Mouse (Mus musculus): ENCODE results near the gene Neb. TPM values are rescaled to one million over a fixed set of nuclear protein-coding genes. Genes with fewer than 3 reads are reported as not detected.

Neb gene
- polyA plus RNA-seq, 1 experiment from 2014 or later, result 4.9 TPM

- no peaks in the 10 kb centered on the region for H3K9me3 ChIP-seq (ENCODE audit: low read length)
- peak; percentile 71; the same call in 1 of the 2 replicates for ATAC-seq (ENCODE audit: low FRiP score, low TSS enrichment)
- 31% methylated on average over 5 of the region's 5 CpGs for WGBS
Measured at GRCm38 (mm10) chr2:52237892-52238291, 140.4 kb downstream of the Neb start.

GRCm38 (mm10) chr2:52227584-52227983 lies 150.7 kb downstream of the Neb start:
- Histone ChIP-seq H3K9me3 (ENCODE audit: low read length) (no peaks in the 10 kb centered on the region), H3K4me2 (replicated peaks; ENCODE audit: low read depth, low read length) (no peak overlapping the region), H3K9ac (replicated peaks; ENCODE audit: low read length) (no peak overlapping the region), H3K4me3 (ENCODE audit: low read length) (no peak overlapping the region), H3K27ac (ENCODE audit: low read length) (no peak overlapping the region), H3K4me1 (ENCODE audit: insufficient read depth, low read length) (no peaks in the 10 kb centered on the region), H3K27me3 (ENCODE audit: insufficient read depth, low read length) (no peaks in the 10 kb centered on the region), H3K36me3 (ENCODE audit: insufficient read depth, low read length) (no peaks in the 10 kb centered on the region)
- no peak for ATAC-seq (ENCODE audit: low FRiP score, low TSS enrichment)
- 59% methylated on average over 3 of the region's 3 CpGs for WGBS

More at GRCm38 (mm10) chr2:52237892-52238291, 140.4 kb downstream of the Neb start:
- H3K4me2 ChIP-seq (replicated peaks; ENCODE audit: low read depth, low read length), result no peak overlapping the region
- no peak overlapping the region for H3K27ac ChIP-seq (ENCODE audit: low read length)
- H3K4me3 ChIP-seq (ENCODE audit: low read length), result no peak overlapping the region
- H3K4me1 ChIP-seq (ENCODE audit: insufficient read depth, low read length), result no peaks in the 10 kb centered on the region
- no peaks in the 10 kb centered on the region for H3K36me3 ChIP-seq (ENCODE audit: insufficient read depth, low read length)
- no peak overlapping the region for H3K9ac ChIP-seq (replicated peaks; ENCODE audit: low read length)
- H3K27me3 ChIP-seq (ENCODE audit: insufficient read depth, low read length), result no peaks in the 10 kb centered on the region

- H3K36me3 ChIP-seq (ENCODE audit: insufficient read depth, low read length), result no peaks in the 10 kb centered on the region
- H3K4me2 ChIP-seq (replicated peaks; ENCODE audit: low read depth, low read length), result no peak overlapping the region
- 81% methylated on average over 5 of the region's 5 CpGs for WGBS
- no peak overlapping the region for H3K27ac ChIP-seq (ENCODE audit: low read length)
- H3K9me3 ChIP-seq (ENCODE audit: low read length), result no peaks in the 10 kb centered on the region
- no peak overlapping the region for H3K4me3 ChIP-seq (ENCODE audit: low read length)
- H3K4me1 ChIP-seq (ENCODE audit: insufficient read depth, low read length), result no peaks in the 10 kb centered on the region
- H3K27me3 ChIP-seq (ENCODE audit: insufficient read depth, low read length), result no peaks in the 10 kb centered on the region
- ATAC-seq (ENCODE audit: low FRiP score, low TSS enrichment), result no peak
- no peak overlapping the region for H3K9ac ChIP-seq (replicated peaks; ENCODE audit: low read length)
Measured at GRCm38 (mm10) chr2:52224366-52224765, 153.9 kb downstream of the Neb start.

GRCm38 (mm10) chr2:52220074-52220473 lies 158.2 kb downstream of the Neb start:
- 52% methylated on average over 8 of the region's 8 CpGs for WGBS
- Histone ChIP-seq H3K4me2 (replicated peaks; ENCODE audit: low read depth, low read length) (no peak overlapping the region), H3K9ac (replicated peaks; ENCODE audit: low read length) (no peak overlapping the region), H3K4me1 (ENCODE audit: insufficient read depth, low read length) (no peaks in the 10 kb centered on the region), H3K36me3 (ENCODE audit: insufficient read depth, low read length) (no peaks in the 10 kb centered on the region), H3K27ac (ENCODE audit: low read length) (no peak overlapping the region), H3K9me3 (ENCODE audit: low read length) (no peaks in the 10 kb centered on the region), H3K27me3 (ENCODE audit: insufficient read depth, low read length) (no peaks in the 10 kb centered on the region), H3K4me3 (ENCODE audit: low read length) (no peak overlapping the region)
- no peak for ATAC-seq (ENCODE audit: low FRiP score, low TSS enrichment)

- Histone ChIP-seq H3K27me3 (ENCODE audit: insufficient read depth, low read length) (no peaks in the 10 kb centered on the region), H3K4me2 (replicated peaks; ENCODE audit: low read depth, low read length) (no peak overlapping the region), H3K9me3 (ENCODE audit: low read length) (no peaks in the 10 kb centered on the region), H3K9ac (replicated peaks; ENCODE audit: low read length) (no peak overlapping the region), H3K4me1 (ENCODE audit: insufficient read depth, low read length) (0 out of 2 replicates have a peak, but pooled peaks cover 6% of the 10 kb centered on the region), H3K4me3 (ENCODE audit: low read length) (no peak overlapping the region), H3K36me3 (ENCODE audit: insufficient read depth, low read length) (no peaks in the 10 kb centered on the region), H3K27ac (ENCODE audit: low read length) (no peak overlapping the region)
- WGBS, result 93% methylated on average over 8 of the region's 8 CpGs
- no peak for ATAC-seq (ENCODE audit: low FRiP score, low TSS enrichment)
Measured at GRCm38 (mm10) chr2:52215945-52216344, 162.3 kb downstream of the Neb start.

- Histone ChIP-seq H3K27me3 (ENCODE audit: insufficient read depth, low read length) (no peaks in the 10 kb centered on the region), H3K9ac (replicated peaks; ENCODE audit: low read length) (no peak overlapping the region), H3K36me3 (ENCODE audit: insufficient read depth, low read length) (no peaks in the 10 kb centered on the region), H3K4me2 (replicated peaks; ENCODE audit: low read depth, low read length) (no peak overlapping the region), H3K9me3 (ENCODE audit: low read length) (no peaks in the 10 kb centered on the region), H3K4me1 (ENCODE audit: insufficient read depth, low read length) (0 out of 2 replicates have a peak, but pooled peaks cover 6% of the 10 kb centered on the region), H3K4me3 (ENCODE audit: low read length) (no peak overlapping the region), H3K27ac (ENCODE audit: low read length) (no peak overlapping the region)
- ATAC-seq (ENCODE audit: low FRiP score, low TSS enrichment), result no peak
- WGBS, result 89% methylated on average over 11 of the region's 11 CpGs
Measured at GRCm38 (mm10) chr2:52212561-52212961, 165.7 kb downstream of the Neb start.

- no peaks in the 10 kb centered on the region for H3K27me3 ChIP-seq (ENCODE audit: insufficient read depth, low read length)
- H3K4me2 ChIP-seq (replicated peaks; ENCODE audit: low read depth, low read length), result no peak overlapping the region
- H3K36me3 ChIP-seq (ENCODE audit: insufficient read depth, low read length), result no peaks in the 10 kb centered on the region
- no peak overlapping the region for H3K9ac ChIP-seq (replicated peaks; ENCODE audit: low read length)
- no peak overlapping the region for H3K27ac ChIP-seq (ENCODE audit: low read length)
- 0 out of 2 replicates have a peak, but pooled peaks cover 6% of the 10 kb centered on the region for H3K4me1 ChIP-seq (ENCODE audit: insufficient read depth, low read length)
- WGBS, result 37% methylated on average over 5 of the region's 5 CpGs
- peak; percentile 81 for ATAC-seq (ENCODE audit: low FRiP score, low TSS enrichment)
- no peaks in the 10 kb centered on the region for H3K9me3 ChIP-seq (ENCODE audit: low read length)
- no peak overlapping the region for H3K4me3 ChIP-seq (ENCODE audit: low read length)
Measured at GRCm38 (mm10) chr2:52211358-52211899, 166.8 kb downstream of the Neb start.

GRCm38 (mm10) chr2:52210685-52211084 lies 167.6 kb downstream of the Neb start:
- no peak overlapping the region for H3K4me2 ChIP-seq (replicated peaks; ENCODE audit: low read depth, low read length)
- WGBS, result 85% methylated on average over 7 of the region's 7 CpGs
- H3K9me3 ChIP-seq (ENCODE audit: low read length), result no peaks in the 10 kb centered on the region
- no peak overlapping the region for H3K27ac ChIP-seq (ENCODE audit: low read length)
- H3K27me3 ChIP-seq (ENCODE audit: insufficient read depth, low read length), result no peaks in the 10 kb centered on the region
- H3K9ac ChIP-seq (replicated peaks; ENCODE audit: low read length), result no peak overlapping the region
- H3K4me3 ChIP-seq (ENCODE audit: low read length), result no peak overlapping the region
- H3K4me1 ChIP-seq (ENCODE audit: insufficient read depth, low read length), result 0 out of 2 replicates have a peak, but pooled peaks cover 6% of the 10 kb centered on the region
- ATAC-seq (ENCODE audit: low FRiP score, low TSS enrichment), result no peak
- H3K36me3 ChIP-seq (ENCODE audit: insufficient read depth, low read length), result no peaks in the 10 kb centered on the region

GRCm38 (mm10) chr2:52204992-52205391 lies 173.3 kb downstream of the Neb start:
- no peak for ATAC-seq (ENCODE audit: low FRiP score, low TSS enrichment)
- H3K27ac ChIP-seq (ENCODE audit: low read length), result no peak overlapping the region
- H3K27me3 ChIP-seq (ENCODE audit: insufficient read depth, low read length), result no peaks in the 10 kb centered on the region
- H3K9ac ChIP-seq (replicated peaks; ENCODE audit: low read length), result no peak overlapping the region
- no peaks in the 10 kb centered on the region for H3K4me1 ChIP-seq (ENCODE audit: insufficient read depth, low read length)
- no peaks in the 10 kb centered on the region for H3K36me3 ChIP-seq (ENCODE audit: insufficient read depth, low read length)
- no peak overlapping the region for H3K4me2 ChIP-seq (replicated peaks; ENCODE audit: low read depth, low read length)
- WGBS, result 91% methylated on average over 4 of the region's 4 CpGs
- H3K9me3 ChIP-seq (ENCODE audit: low read length), result no peaks in the 10 kb centered on the region
- H3K4me3 ChIP-seq (ENCODE audit: low read length), result no peak overlapping the region

GRCm38 (mm10) chr2:52193629-52194028 lies 184.6 kb downstream of the Neb start:
- ATAC-seq (ENCODE audit: low FRiP score, low TSS enrichment), result no peak
- no peaks in the 10 kb centered on the region for H3K27me3 ChIP-seq (ENCODE audit: insufficient read depth, low read length)
- H3K4me1 ChIP-seq (ENCODE audit: insufficient read depth, low read length), result no peaks in the 10 kb centered on the region
- H3K9me3 ChIP-seq (ENCODE audit: low read length), result no peaks in the 10 kb centered on the region
- H3K4me2 ChIP-seq (replicated peaks; ENCODE audit: low read depth, low read length), result no peak overlapping the region
- H3K4me3 ChIP-seq (ENCODE audit: low read length), result no peak overlapping the region
- 93% methylated on average over 6 of the region's 6 CpGs for WGBS
- H3K36me3 ChIP-seq (ENCODE audit: insufficient read depth, low read length), result no peaks in the 10 kb centered on the region
- H3K27ac ChIP-seq (ENCODE audit: low read length), result no peak overlapping the region
- no peak overlapping the region for H3K9ac ChIP-seq (replicated peaks; ENCODE audit: low read length)

All from kidney, embryonic 16.5 days (tissue).